Mouse (Mus musculus): ENCODE results near the gene Utp18.
"Not testable (repeated sequence)": the region's sequence is repeated elsewhere in the genome, so short reads cannot be mapped to it uniquely, and the experiment has no call there.

The Utp18 gene

GRCm38 (mm10) chr11:93885572-93886410 lies at the start of gene Utp18, which contains the start of gene Mbtd1:
TSS of gene Utp18 (minus strand) at chr11:93885766.
TSS of gene Mbtd1 (plus strand) at chr11:93885852.
- peak; percentile 99 for DNase-seq (ENCODE audit: low read depth, low spot score)

DNA sequence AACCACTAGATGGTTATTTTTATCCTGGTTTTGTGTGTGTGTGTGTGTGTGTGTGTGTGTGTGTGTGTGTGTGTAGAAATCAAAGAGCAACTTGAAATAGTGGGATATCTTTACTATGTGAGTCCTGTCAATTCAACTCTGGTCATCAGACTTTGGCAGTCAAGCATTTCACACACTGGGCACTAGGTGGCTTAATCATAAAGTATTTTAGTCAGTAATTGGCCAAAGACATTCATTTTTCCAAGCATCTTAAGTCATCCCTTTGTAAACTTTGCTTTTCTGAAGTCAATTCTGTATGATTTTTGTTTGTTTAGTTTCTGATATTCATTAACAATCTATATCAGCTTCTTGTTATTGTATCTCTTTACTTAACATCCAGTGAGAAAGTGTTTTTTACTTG lies 43.5 kb upstream of the Utp18 start:
- no peak for DNase-seq (ENCODE audit: low read depth, low spot score)

DNA sequence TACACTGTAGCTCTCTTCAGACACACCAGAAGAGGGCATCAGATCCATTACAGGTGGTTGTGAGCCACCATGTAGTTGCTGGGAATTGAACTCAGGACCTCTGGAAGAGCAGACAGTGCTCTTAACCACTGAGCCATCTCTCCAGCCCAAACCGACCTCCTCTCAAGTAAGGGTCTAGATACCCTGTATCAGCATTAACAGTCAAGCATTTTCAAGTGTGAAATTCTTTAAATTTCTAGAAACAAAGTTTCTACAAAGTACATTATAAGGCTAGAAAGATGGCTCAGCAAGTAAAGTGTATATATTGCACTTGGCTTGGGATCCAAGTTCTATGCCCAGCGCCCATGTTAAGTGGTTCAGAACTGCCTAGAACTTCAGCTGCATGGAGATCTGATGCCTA lies 29.5 kb upstream of the Utp18 start:
- not testable (repeated sequence) for DNase-seq (ENCODE audit: low read depth, low spot score)

DNA sequence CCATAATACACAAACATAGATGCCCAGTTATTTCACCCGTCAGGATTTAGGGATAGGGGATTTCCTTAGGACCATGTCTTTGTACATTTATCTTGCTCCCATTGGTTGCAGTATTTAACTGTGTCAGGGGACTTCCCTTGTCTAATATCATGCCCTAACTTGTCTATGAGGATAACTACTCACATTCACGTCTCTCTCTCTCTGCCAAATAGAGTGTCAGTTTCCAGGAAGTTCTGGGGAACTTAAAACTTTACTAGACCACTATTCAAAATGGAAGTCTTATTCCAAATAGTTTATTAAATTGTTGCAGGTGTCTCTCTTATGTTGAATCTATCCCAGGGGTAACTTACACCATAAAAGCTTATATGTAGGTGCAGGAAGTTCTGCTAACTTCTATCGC lies 26.0 kb upstream of the Utp18 start:
- DNase-seq (ENCODE audit: low read depth, low spot score), result no peak

GRCm38 (mm10) chr11:93908829-93909228 lies 23.3 kb upstream of the Utp18 start:
- DNase-seq (ENCODE audit: low read depth, low spot score), result no peak

GRCm38 (mm10) chr11:93907839-93908238 lies 22.3 kb upstream of the Utp18 start:
- DNase-seq (ENCODE audit: low read depth, low spot score), result no peak

GRCm38 (mm10) chr11:93906834-93907233 lies 21.3 kb upstream of the Utp18 start:
- no peak for DNase-seq (ENCODE audit: low read depth, low spot score)

GRCm38 (mm10) chr11:93897732-93898131 lies 12.2 kb upstream of the Utp18 start:
- DNase-seq (ENCODE audit: low read depth, low spot score), result peak; percentile 7

DNA sequence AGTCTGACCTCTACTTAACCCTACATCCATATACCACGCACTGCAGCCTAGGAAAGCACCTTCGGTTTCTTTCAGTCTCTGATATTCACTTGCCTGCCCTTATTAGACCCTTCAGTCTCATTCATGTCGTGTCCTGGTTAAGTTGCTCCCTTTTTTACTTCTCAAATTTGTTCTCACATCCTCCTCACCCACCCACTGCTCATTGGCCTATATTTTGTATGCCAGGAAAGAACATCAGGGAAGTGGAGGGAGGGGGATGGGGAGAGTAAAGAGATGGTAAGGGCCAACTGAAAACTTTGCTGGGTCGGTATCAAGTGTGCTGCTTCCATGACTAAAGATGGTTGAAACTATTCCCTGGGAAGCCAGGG lies 1.5 kb upstream of the Utp18 start:
- no peak for DNase-seq (ENCODE audit: low read depth, low spot score)

GRCm38 (mm10) chr11:93886411-93887079 lies 979 bp upstream of the Utp18 start:
- peak; percentile 55 for DNase-seq (ENCODE audit: low read depth, low spot score)

GRCm38 (mm10) chr11:93884901-93885571 lies 530 bp downstream of the Utp18 start:
- DNase-seq (ENCODE audit: low read depth, low spot score), result peak; percentile 92

DNA sequence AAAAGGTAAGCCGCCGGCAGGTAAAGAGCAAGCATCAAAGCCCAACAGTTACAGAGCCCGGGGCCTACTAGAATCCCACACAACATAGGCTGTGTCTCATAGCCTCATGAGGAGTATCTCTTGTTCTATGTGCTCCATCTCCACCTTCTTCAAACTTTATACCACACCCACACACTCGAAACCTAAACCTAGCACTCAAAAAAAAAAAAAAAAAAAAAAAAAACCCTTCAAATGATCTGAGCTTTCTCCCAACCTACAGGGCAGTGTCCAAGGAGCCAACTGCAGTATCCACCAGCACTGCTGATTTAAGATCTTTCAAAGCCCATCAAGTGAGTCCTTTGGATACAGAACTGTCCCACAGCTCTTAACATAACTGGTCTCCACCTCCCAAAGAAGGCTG lies 1.5 kb downstream of the Utp18 start:
- no peak for DNase-seq (ENCODE audit: low read depth, low spot score)

- no peak for DNase-seq (ENCODE audit: low read depth, low spot score)
These were observed 22.9 kb downstream of the Utp18 start for GRCm38 (mm10) chr11:93862638-93863037.

DNA sequence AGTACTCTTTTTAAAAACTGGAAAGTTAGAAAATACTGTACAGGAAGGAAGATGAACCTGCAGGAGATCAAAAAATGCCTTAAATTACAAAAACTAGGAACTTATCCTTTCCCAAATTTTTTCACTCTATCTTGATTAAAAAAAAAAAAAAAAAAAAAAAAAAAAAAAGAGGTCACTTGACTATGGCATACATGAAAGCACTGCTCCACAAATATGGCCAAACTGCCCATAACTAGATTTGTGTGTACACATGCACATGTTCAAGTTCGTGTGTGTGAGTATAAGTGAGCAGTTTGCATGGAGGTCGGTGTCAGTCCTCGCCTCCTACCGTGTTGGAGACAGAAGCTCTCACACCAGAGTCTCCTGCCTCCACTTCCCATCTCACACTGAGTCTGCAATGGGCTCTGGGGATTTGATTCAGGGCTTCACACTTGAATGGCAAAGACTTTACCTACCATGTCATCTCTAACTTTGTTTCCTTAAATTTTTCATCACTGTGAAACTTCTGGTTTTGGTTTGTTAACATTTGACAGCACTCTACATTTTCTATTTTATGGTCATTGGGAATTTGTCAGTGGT lies 23.4 kb downstream of the Utp18 start:
- no peak for DNase-seq (ENCODE audit: low read depth, low spot score)

DNA sequence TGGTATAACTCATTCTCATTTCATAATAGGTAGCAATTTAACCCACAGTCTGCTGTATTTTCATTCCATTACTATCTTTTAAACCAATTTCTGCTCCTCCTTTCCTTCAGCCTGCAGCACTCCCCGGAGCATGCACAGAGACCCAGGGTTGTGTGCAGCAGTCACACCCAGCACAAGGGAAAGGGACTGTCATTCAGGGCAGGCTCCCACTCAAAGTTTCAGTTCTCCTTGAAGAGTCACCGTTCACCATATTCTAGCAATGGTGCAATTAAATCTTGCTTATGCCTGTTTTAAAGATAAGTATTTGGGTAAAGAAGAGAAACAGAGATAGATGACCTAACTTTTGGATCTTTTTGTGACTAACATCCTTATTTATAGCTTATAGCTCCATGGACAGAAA lies 24.4 kb downstream of the Utp18 start:
- no peak for DNase-seq (ENCODE audit: low read depth, low spot score)

DNA sequence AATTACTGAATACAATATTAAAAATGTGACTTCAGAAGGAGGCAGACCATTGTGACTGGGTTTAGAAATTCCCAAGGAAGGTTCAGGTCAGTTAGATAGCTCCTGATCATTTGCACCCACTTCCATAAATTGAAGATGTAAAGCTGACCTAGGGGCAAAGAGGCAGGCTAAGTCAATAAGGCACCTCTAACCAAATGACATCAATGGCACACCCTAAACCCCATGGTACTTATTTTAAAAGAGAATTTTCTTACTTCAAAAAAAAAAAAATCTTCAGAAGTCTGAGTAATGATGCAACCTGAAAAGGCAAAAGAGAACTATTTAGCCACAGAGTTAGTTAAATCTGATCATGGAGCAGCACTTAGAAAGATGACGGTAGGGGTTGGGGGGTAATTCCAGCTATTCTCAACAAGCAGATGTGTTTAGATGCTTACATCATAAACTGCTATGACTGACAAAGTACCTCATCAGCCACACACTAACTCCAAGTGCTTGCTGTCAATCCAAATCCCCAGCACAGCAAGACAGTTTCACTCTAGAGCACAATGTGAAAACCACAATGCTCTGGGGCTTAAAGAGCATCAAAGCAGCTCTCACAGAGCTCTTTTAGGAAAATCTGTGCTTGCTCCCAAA lies 24.9 kb downstream of the Utp18 start:
- no peak for DNase-seq (ENCODE audit: low read depth, low spot score)

GRCm38 (mm10) chr11:93856284-93856955 lies 29.1 kb downstream of the Utp18 start:
- DNase-seq (ENCODE audit: low read depth, low spot score), result peak; percentile 81

DNA sequence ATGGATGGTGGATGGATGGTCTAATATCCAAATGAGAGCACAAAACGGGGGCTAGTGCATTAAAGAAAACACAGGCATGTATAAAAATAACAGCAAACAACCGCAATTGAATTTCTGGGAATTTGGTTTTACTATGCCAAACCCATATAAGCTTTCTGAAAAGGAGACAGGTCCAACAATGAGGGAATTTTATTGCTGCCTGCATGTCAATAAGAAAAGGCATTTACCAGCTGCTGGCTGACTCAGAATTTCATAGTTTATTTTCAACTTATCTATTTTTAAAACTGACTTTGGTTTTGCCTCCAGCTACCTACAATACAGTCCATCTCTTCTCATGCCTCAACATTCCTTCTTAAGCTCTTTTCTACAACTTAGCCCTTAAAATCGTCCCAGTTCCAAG lies 33.0 kb downstream of the Utp18 start:
- DNase-seq (ENCODE audit: low read depth, low spot score), result no peak

- no peak for DNase-seq (ENCODE audit: low read depth, low spot score)
These were observed 38.2 kb downstream of the Utp18 start for GRCm38 (mm10) chr11:93847342-93847741.

- DNase-seq (ENCODE audit: low read depth, low spot score), result no peak
These were observed 49.8 kb downstream of the Utp18 start for GRCm38 (mm10) chr11:93835800-93836199.

DNA sequence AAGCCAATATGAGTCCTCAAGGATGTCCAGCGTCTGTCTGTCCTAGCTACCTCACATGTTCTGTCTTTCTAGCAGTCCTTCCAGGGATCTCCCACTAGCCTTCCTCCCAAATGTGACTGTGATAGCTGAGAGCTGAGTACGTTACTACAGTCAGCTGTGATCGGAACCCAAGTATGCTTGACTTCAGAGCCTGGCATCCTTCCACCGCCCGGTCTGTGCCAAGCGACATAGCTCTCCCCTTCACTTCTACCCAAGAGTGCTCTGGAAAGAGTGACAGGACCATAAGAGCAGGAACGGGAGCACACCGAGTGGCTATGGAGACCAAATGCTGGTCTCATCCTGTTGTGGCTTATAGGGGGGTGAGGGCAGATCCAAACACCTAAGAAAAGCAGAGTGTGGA lies 55.6 kb downstream of the Utp18 start:
- DNase-seq (ENCODE audit: low read depth, low spot score), result no peak

Measured in ZHBTc4 (cell line).